Mouse (Mus musculus) lung, postnatal 0 days (tissue): Measurements from ENCODE around the gene Lrrc51.

Experiments used
- CTCF ChIP-seq: IDR thresholded peaks from 2 replicates; pipeline ENCODE4 v1.5.1; 2016; ENCODE audit warnings: antibody characterized with exemption, mild to moderate bottlenecking
- EP300 ChIP-seq: IDR thresholded peaks from 2 replicates; pipeline ENCODE4 v1.6.1; 2016; ENCODE audit warnings: antibody characterized with exemption, mild to moderate bottlenecking, control low read depth

- TF ChIP-seq CTCF (no peak), EP300 (no peak)
Measured at GRCm38 (mm10) chr7:101938348-101938747, 4.7 kb upstream of the Lrrc51 start.
